Mouse (Mus musculus): ENCODE results near the gene Trdn.

Trdn gene

DNA sequence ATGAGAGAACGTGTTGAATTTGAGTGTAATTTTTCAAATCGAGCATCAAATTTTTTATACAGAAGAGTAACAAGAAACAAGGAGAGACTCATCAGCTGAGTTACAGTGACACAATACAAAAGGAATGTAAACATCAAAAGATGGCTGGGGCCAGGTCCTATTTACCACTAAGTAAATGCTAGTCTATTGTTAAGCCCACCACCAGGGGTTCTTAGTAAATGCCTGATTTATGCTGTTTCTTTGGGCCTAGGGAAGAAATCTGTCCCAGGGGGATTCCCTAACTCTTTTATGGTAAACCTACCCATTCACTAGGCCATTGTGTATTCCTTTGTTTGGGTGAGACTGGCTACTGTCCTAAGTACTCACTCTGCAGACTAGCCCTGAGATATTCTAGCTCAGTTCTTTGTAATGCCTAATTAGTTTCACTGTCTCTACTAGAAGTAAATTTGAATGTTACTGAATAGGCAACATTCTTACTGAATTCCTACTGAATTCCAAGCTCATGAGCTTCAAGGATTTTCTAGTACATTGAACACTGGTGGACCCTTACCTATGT lies 295.2 kb downstream of the Trdn start:
- DNase-seq (ENCODE audit: low spot score) = no peak

All from testis, postnatal 10 days (tissue).